Mouse (Mus musculus) ovary, postnatal 14 days (tissue): ENCODE results near the gene Nectin1.

Source experiments
- DNase-seq: peaks from one replicate; pipeline ENCODE4 v3.0.0; 2022; ENCODE audit warnings: low spot score

Gene Nectin1

DNA sequence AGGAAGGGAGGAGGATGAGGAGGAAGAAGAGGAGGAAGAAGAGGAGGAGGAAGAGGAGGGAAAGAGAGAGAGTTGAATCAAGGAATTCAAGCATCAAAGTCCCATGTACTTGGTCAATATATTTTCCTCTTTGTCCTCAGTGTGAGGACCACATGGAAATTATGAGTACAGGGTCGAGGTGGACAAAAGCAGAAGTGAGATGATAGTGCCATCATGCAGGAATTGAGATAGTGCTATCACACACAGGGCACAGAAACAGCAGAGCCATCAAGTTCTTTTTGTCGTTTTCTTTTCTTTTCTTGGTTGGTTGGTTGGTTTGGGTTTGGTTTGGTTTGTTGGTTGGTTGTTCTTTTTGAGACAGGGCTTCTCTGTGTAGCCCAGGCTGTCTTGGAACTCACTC lies 2.5 kb upstream of the Nectin1 start:
- no peak for DNase-seq

DNA sequence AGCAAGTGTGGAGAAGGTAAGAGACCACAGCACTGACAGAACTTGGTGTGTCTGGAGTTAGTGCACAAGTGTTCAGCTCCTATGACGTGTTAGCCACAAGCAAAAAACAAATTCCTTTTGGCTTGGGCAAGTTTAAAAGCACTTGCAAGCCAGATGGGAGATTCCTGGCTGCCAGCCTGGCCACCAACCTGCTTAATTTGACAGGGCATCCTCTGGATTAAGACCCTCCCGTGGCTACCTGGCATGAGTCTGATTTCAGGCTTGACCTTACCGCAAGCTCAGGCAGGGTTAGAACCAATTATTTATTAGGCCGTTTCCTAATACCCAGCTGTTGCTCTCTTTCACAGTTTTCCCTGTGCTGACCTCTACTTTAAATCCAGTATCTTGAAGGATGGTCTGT lies 1.7 kb upstream of the Nectin1 start:
- no peak for DNase-seq

DNA sequence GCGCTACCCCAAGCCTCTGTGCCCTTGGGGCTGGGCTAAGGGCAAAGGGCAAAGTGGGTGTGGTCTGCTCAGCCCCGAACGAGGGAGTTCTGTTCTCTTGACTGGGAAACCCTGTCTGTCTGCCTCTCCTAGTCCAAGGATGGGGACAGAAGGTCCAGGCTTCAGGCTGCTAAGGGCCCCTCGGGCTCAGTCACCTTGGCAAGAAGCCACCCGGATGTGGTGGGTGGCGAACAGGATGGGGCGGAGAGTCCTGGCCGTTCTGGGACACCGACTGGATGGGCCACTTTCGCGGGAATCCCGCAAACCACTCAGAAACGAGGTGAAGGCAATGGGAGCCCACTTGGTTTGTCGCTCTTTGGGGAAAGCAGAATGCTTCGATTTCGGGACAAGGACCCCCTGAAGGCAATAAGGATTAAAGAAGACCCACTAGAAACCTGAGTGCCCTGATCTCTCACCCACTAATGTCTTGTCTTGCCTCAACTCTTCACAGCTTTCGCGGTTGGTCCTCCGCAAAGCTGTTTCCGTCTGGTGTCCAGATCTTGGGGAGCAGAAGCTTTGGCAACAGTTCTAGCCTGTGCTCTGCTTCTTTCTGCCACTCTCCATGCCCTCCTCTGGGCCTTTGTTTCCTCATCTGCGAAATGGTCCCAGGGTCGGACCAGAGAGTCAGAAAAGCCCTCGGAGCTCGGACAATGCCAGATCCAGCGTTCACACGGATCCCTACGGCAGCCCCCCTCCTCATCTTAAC lies 710 bp upstream of the Nectin1 start:
- DNase-seq, result peak; percentile 72

DNA sequence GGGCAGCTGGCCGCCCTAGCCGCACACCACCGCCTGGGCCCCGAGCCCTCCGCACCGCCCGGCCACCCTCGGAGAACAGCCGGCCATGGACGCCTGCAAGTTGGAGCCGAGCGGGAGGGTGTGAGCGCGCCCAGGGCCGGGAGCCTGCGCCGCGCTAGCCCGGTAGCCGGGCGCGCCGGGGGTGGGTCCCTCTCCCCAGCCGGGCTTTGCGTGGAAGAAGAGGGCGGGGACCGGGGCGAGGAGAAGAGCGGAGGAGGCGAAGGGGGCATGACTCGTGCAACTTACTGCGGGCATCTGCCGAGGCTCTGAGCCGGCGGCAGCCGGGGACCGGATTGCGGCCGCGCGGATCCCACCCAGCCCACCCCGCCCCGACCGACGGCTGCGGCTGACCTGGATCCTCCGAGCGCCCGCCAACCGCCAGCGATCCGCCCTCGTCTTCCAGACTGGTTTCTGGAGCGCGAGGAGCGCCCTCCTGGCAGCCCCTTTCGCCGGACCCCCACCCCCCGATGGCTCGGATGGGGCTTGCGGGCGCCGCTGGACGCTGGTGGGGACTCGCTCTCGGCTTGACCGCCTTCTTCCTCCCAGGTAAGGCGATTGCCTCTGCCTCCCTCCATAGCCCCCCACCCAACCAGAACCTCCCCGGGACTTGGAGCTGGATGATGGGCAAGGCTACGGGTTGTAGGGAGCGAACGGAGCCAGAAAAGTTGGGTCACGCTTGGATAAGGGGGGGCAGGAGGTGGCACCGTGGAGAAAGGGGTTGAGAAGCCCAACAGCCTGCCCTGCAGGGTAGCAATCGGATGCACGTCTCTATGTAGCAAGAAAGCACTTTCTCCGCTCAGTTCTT lies 576 bp downstream of the Nectin1 start:
- DNase-seq, result no peak

DNA sequence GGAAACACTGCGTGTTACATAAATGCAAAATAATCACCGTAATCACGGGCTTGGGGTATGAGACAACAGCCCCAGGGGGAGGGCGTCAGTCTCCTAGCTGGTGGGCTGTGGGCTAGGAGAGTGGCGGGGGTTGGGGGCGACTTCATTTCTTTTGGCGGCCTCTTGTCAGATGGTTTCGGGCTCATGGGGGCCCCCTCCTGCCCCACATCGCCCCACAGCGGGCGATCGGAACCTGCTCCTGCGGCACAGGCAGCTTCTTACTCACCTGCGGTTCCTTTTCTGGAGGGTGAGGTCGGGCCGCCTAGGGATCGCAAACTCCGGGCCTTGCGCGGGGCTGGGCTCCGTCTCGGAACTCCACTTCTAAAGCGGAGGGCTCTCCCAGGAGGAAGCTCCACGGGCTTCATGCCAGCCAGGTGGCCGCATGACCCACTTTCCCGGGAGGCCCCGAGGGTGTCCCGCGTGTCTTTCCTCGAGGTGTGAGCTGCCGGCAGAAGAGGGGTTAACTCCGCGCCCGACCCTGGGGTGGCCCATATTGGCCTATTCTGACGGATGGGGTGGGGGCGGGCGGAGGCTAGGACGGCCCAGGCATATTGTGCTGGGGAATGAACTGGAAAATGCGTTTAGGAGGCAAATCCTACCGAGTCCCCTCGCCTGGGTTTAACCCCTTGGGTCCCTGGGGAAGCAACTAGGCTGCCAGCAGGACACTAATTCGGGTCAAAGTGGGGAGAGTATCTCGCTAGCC lies 1.4 kb downstream of the Nectin1 start:
- DNase-seq, result no peak

DNA sequence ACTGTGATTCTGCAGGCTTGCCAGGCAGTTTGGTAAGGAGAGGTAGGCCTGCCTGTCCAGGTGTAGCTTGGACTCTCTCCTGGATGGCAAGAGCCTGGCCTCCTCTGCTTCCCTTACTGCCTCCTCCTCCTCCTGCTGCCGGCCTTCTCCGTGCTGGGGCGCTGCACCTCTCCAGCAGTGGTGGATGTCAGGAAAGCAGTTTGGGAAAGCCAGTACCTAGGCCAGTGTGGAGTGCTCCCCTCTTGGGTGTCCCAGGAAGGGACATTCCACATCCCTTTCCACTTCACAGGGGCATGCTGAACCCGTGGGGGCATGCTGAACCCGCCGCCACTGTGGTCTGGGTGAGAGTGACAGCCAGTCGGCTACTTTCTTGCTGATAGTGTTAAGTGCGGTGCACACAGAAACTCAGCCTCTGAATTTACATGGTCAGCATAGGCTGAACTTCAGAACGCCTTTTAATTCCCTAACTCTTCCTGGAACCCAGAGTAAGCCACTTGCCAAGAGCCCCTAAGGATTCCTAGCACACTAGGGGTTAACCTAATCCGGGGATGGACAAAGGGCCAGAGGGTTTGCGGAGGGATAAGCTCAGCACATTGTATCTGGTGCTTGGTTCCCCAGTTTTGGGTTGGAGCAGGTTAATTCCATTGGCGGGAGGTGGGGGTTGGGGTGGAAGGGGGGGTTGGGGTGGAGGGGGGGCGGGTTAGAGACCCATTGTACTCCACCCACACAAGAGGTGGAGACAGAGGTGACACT lies 2.3 kb downstream of the Nectin1 start:
- no peak for DNase-seq

DNA sequence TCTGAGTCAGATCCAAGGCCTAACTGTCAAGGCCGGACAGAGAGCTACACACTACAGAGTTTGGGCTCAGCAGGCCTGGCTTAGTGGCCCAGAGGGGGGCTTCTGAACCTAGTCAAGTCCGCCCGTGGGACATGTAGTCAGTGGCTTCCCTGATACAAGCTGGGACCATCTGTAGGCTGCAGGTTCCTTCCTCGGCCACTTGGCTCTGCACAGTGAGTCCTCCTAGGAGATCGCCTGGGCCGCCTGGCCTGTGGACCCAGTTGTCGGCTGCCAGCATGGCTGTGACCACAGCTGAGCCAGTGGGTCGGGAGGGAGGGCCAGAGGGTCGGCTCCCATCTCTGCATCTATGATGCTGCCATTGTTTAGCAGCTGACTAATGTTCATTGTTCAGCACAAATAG lies 3.9 kb downstream of the Nectin1 start:
- no peak for DNase-seq

DNA sequence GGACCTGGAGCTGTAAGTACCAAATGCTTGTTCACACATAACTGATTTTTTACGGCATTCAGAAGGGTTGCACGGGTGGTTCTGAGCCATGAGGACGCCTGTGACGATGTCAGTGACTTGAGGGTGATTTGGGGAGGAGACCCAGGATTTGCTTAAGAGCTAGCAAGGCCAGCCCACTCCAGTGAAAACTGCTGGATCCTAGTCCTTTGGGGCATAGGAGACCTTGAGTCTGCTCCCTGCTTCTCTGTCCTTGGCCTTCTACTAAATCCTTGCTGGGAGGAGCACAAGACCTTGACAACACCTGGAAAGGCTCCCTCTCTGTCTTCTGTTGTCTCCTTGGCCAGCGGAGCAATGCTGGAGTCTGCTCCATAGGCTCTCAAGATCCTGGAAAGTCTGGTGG lies 4.7 kb downstream of the Nectin1 start:
- no peak for DNase-seq

DNA sequence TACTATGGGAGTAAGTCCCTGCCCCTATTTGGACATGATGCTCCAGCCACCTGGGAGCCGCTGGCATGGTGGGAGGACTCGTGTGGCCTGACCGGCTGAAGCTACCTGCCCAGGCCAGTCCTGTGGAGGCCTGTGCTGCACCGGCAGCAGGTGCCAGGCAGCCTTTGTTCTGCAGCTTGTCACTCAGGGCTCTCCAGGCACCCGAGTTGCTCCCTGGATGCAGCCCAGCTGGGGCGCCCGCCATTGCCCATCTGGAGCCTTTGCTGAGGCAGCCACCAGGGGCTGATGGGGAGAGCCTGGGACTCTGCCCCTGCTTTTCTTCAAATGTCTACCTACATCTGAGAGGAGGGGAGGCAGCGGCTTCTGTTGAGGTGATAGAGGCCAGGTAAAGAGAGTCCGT lies 6.3 kb downstream of the Nectin1 start:
- DNase-seq, result no peak

DNA sequence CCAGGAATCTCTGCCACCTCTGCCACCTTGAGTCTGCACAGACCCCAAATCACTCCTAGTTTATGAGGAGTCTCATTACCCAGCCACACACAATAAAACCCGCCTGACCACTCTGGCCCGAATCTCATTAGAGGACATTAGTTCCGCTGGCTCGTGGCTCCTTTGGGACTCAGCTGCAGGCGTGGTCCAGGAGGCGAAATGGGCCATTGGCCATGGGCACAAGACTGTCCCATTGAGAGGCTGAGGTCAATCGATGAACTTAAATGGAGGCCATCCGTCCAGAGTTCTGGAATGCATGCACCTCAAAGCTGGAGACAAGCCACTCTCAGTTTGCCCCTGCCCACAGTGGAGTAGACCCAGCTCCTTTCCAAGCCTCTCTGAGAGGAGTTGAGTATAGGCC lies 7.3 kb downstream of the Nectin1 start:
- no peak for DNase-seq

DNA sequence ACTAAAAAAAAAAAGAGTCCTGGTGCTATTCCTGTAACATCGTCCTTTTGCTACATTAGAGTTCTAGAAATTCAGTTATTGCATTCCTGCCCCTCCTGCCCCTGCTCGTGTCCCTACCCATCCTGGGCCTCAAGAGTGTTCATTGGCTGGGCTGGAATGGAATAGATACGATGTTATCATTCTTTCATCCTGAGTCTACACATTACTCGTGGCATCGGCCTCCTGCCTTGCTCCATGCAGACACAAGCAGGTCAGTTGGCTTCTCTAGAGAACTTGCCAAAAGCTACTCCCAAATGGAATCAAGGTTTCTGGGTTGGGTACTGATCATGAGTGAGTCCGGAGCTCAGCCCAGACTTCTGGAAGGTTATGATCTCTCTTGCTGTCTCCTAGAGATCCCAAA lies 9.7 kb downstream of the Nectin1 start:
- no peak for DNase-seq

DNA sequence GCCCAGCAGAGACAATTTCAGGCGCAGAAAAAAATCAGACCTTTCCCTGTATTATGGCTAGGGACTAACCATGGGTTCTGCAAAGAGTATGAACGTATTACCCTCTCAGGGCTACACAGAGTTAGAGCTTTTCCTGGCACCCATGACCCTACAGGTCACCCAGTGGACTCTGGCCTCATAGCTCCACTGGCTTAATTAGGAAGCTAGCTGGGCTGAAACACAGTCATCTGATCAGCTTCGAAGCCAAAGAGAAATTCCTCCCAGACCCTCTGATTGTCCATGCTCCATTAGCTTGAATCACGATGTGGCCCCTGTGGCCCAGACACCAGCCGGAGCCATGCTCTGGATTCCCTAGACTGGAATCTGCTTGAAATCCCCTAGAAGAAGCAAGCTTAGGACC lies 10.3 kb downstream of the Nectin1 start:
- DNase-seq, result no peak

DNA sequence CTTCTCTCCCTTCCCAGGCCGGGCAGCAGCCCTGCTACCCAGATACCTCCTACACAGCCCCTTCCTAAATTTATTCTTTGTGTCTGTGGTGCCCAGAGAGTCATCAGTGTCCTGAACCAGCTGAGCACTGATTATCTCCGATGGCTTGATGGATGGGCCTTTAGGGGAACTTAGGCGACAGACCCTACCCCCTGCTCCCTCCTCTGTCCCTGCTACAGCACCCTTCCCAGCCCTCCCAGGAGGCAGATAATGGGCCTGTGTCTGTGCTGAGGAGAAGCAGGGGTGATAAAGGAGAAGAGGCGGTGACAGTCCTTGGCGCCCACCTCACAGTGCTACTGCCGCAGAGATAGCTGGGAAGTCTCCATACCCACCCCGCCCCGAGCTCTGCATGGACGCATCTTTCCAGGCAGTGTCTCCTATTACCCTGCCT lies 11.0 kb downstream of the Nectin1 start:
- no peak for DNase-seq

DNA sequence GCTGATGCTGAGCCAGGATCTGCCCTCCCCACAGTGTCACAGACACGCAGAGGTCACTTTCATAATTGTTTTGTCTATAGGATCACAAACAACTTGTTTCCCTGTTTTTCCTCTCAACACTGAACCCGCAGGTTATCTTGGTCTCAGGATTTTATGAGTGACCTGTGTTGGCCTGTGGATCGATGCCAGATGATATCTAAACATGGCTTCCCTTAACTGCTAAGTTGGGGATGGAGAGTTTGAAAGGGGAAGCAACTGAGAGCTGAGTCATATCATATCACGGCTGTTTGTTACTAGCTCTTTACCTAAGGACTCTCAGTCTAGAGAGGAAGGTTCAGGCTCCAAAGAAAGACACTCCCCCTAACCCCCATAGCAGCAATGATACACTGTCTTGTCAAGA lies 11.7 kb downstream of the Nectin1 start:
- no peak for DNase-seq

DNA sequence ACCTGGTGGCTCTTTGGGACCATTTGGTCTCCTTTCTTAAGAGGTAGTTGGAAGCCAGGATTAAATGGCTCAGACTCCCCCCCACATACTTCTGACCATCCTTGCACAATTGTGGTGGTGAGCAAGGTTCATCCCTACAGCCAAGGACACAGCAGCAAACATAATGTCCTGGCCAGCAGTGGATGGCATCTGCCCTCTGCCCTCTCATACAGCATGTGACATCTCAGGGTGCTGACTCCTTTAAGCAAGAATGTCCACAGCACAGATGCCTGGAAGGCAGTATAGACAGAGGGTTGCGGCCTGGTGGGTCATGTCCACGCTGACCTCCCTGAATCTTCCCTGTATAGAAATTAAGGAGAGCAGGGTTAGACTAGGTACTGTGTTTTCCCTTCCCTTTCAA lies 12.1 kb downstream of the Nectin1 start:
- no peak for DNase-seq

DNA sequence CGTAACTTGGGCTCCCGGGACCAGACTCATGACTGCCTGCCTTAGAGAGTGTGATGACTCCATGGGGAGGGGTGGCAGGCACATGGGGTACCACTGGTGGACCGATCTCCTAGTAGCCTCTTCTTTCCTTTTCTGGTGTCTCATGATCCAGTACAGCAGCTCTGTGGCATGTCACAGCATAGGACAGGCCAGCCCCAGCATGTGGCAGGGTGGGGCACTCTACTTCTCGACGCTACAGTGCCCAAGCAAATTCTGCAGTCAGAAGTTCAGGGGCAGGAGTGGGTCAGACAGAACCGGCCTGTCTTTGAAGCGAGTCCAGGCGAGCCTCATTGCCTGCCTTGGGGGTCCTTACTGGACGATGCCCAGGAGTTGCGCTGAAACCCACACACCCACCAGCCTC lies 13.4 kb downstream of the Nectin1 start:
- no peak for DNase-seq

DNA sequence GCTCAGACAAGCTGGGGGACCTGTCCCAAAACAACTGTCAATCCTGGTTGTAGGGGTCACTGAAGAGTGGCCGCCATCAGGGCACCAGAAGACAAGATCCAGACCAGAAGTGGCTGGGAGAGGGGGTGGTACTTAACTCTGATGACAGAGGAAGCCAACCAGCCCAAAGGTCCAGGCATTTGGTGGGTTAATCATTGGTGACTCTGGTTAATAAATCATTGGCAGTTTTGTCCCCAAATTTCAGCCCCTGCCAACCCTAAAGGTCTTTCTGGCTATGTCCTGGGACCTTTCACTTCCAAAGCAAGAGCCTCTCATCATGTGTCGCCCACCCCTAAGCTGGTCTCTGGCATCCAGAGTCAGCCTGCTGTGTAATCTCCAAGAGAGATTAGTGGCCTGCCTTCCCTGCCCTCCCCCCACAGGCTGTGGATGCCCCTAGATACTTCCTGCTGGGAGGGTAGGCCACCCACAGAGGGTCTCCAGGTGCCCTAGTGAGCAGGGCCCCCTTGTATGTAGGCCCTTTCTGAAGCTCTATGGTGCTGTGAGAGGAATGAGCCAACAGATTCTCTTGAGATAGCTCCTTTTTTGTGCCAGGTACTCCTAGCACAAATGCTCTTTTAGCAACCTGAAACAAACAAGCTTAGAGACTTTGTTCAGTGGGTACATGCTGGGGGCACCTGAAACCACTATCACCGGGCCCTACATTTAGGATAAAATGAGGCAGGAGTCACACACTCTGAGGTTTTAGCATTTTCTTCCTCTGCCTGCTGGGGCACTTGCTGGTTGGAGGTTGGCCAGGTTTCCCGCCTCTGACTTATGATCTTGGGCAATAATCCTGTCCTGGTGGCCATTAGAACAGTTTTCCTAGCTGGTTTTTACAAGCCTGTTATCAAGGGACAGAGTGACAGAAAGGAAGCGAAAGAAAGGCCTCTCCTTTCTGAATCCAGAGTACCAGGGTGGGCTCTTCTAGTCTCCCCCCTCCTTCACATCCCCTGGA lies 14.5 kb downstream of the Nectin1 start:
- no peak for DNase-seq

DNA sequence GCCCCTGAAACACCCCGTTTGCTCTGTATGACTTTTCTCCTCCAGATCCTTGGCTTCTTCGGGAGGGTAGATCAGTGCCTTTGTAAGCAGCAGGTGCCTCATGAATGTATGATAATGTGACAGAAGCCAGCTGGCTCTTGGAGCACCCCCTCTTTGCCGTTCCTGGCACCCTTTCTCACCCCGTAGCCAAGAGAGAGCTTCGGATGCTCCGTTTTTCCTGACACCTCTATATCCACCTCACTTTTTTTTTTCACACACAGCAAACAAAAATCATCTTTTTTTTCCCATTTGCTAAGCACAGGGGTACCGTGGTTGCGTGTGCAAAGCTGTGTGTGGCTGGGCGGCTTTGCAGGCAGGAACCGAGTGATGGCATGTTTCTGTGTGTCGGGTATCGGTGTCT lies 16.3 kb downstream of the Nectin1 start:
- DNase-seq, result no peak

DNA sequence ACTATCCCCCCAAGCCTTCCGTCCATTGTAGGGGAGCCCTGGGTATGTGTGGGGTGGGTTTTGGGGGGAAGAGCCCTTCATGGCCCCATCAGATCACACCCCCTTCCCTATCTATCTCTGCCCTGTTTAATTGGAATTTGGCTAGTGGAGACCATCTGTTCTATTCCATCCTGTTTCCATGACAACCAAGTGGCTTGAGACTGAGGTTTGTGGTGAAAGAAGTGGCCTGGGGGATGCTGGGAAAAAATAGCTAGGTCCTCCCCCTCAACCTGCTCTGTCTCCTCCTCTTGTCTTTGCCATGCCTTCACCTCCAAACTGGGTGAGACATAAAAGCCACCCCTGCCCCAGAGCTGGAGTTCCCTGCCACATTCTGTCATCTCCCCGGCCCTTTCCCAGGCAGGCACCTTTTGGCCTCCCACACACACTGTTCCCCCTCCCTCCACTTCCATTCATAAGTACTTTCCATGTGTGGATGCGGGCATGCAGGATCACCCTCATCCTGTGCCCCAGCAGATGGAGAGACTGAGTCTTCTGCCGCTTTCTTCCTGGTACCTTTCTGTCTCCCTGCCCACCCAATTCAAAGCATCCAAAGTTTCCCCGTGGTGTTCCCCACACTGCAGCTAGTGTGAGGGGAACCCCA lies 17.5 kb downstream of the Nectin1 start:
- DNase-seq, result no peak

DNA sequence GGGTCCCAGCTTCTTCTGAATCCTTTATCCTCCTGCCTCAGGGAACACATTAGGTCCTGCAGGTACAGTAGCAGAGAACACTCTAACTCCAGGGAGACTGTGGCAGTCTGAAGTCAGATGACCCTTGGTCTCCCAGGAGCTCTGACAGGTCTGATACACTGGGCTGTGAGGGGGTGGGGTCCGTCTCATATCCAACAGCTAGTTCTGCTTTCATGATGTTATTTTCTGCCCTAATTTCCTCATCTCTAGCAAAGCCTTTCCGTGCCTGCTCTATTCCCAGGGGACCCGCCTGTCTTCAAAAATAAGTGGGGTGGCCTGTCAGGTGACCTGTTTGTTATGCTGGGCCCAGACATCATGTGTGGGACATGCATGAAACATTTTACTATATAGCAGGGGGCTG lies 18.2 kb downstream of the Nectin1 start:
- DNase-seq, result no peak
